ENCODE assay signal across 25 mouse cellular contexts in the genomic region with DNA sequence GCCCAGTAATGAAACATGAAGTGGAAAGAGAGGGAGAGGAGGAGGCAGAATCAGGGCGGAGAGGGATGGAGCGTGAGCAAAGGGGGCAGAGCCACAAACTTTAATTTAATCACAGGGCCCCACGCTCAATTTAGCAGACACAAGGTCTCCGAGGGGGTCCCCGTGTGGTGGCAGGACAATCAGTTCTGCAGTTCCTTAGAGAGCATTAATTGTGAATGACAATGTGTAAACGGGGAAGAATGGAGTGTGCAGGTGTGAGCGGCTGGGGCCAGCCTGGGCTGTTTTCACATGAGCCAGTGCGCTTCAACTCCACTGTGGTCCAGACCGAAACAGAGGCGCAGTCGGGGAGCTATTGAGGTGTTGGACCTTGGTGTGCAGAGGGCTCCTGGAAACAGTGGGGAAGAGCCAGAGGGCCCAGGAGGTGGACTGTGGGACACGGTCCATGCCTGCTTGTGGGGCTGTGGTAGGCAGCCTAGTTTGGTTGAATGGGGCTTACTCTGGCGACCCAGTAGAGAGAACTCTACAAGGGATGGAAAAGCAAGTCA. TPM values are rescaled to one million over a fixed set of nuclear protein-coding genes. Genes with fewer than 3 reads are reported as not detected.
DNase-seq lines count a peak whose midpoint lies in the region; ATAC-seq lines count a peak whose summit lies in the region.
"Had no signal": no experiment of that assay in that cellular context is flagged by ENCODE, and none has a peak within 500 bp of the region (broad histone marks: within the 10 kb centered on the region; RNA-seq: fewer than 3 reads in every experiment).

No protein-coding gene starts in this region.

- peaks cover 3% of the 10 kb centered on the region; the same call in 1 of the 2 replicates for H3K4me1 ChIP-seq in forebrain, embryonic 16.5 days (replicated peaks; ENCODE audit: control insufficient read depth, insufficient read depth, low read length)
- H3K4me1 ChIP-seq in forebrain, embryonic 13.5 days, result peaks cover 9% of the 10 kb centered on the region; the same call in 1 of the 2 replicates
- peaks cover 7% of the 10 kb centered on the region for H3K4me1 ChIP-seq in midbrain, embryonic 12.5 days
- peaks cover 6% of the 10 kb centered on the region for H3K4me1 ChIP-seq in midbrain, embryonic 13.5 days (replicated peaks)
- H3K4me1 ChIP-seq: heart, embryonic 12.5 days; hindbrain, embryonic 15.5 days; kidney, embryonic 15.5 days; limb, embryonic 13.5 days; midbrain, embryonic 15.5 days had no signal

- DNase-seq in Muller cell, postnatal 12 days (ENCODE audit: inconsistent ontology term), result peak; percentile 25
- peak; percentile 82 for DNase-seq in retina, postnatal 1 day
- DNase-seq in ovary, postnatal 36 days (ENCODE audit: low spot score), result no peak
- DNase-seq: adrenal gland, postnatal 14 days; cerebellum, adult 11-12 months; cerebellum, adult 9-11 months; embryo, embryonic 11 days; gastrocnemius, postnatal 14 days; kidney, adult 18-20 months; kidney, postnatal 36 days; lung, postnatal 36 days; right cerebral cortex, postnatal 14 days had no signal

- no peak overlapping the region for H3K4me2 ChIP-seq in forebrain, embryonic 16.5 days (ENCODE audit: low read length)
- no peak overlapping the region for H3K4me2 ChIP-seq in forebrain, embryonic 13.5 days
- no peak overlapping the region for H3K4me2 ChIP-seq in midbrain, embryonic 12.5 days (replicated peaks)
- H3K4me2 ChIP-seq in midbrain, embryonic 13.5 days (replicated peaks), result no peak overlapping the region
- H3K4me2 ChIP-seq: heart, embryonic 12.5 days; hindbrain, embryonic 15.5 days; kidney, embryonic 15.5 days; limb, embryonic 13.5 days; liver, embryonic 11.5 days; midbrain, embryonic 15.5 days had no signal

- H3K9me3 ChIP-seq in forebrain, embryonic 16.5 days (ENCODE audit: control insufficient read depth, low read length), result peaks cover 5% of the 10 kb centered on the region; the same call in 1 of the 2 replicates
- H3K9me3 ChIP-seq in forebrain, embryonic 13.5 days (replicated peaks), result no peaks in the 10 kb centered on the region
- H3K9me3 ChIP-seq in midbrain, embryonic 12.5 days, result peaks cover 5% of the 10 kb centered on the region; the same call in 1 of the 2 replicates
- peaks cover 2% of the 10 kb centered on the region; the same call in 1 of the 2 replicates for H3K9me3 ChIP-seq in midbrain, embryonic 13.5 days
- H3K9me3 ChIP-seq: hindbrain, embryonic 15.5 days; kidney, embryonic 15.5 days; limb, embryonic 13.5 days; midbrain, embryonic 15.5 days had no signal

- H3K4me3 ChIP-seq in forebrain, embryonic 16.5 days (replicated peaks; ENCODE audit: low read length), result no peak overlapping the region
- no peak overlapping the region for H3K4me3 ChIP-seq in forebrain, embryonic 13.5 days
- no peak overlapping the region for H3K4me3 ChIP-seq in midbrain, embryonic 12.5 days
- H3K4me3 ChIP-seq in midbrain, embryonic 13.5 days (replicated peaks), result no peak overlapping the region
- H3K4me3 ChIP-seq: erythroblast, embryonic 14.5 days; heart, embryonic 12.5 days; hindbrain, embryonic 15.5 days; kidney, embryonic 15.5 days; layer of hippocampus, adult 2 months; limb, embryonic 13.5 days; midbrain, embryonic 15.5 days had no signal

- no peak overlapping the region for H3K27ac ChIP-seq in forebrain, embryonic 16.5 days (ENCODE audit: low read length)
- no peak overlapping the region for H3K27ac ChIP-seq in forebrain, embryonic 13.5 days
- H3K27ac ChIP-seq in midbrain, embryonic 12.5 days (replicated peaks), result peak overlapping the region; percentile 20; the same call in 1 of the 2 replicates
- H3K27ac ChIP-seq in midbrain, embryonic 13.5 days, result no peak overlapping the region
- H3K27ac ChIP-seq: hindbrain, embryonic 15.5 days; kidney, embryonic 15.5 days; layer of hippocampus, adult 2 months; limb, embryonic 13.5 days; midbrain, embryonic 15.5 days had no signal

- 18% methylated on average over 13 of the region's 13 CpGs for WGBS in forebrain, embryonic 16.5 days
- WGBS in forebrain, embryonic 13.5 days, result 19% methylated on average over 13 of the region's 13 CpGs
- WGBS in midbrain, embryonic 12.5 days, result 48% methylated on average over 13 of the region's 13 CpGs
- 49% methylated on average over 13 of the region's 13 CpGs for WGBS in midbrain, embryonic 13.5 days

- H3K27me3 ChIP-seq in forebrain, embryonic 16.5 days (replicated peaks; ENCODE audit: control insufficient read depth, insufficient read depth, low read length), result no peaks in the 10 kb centered on the region
- peaks cover 5% of the 10 kb centered on the region; the same call in 1 of the 2 replicates for H3K27me3 ChIP-seq in forebrain, embryonic 13.5 days
- no peaks in the 10 kb centered on the region for H3K27me3 ChIP-seq in midbrain, embryonic 12.5 days
- no peaks in the 10 kb centered on the region for H3K27me3 ChIP-seq in midbrain, embryonic 13.5 days
- H3K27me3 ChIP-seq: heart, embryonic 12.5 days; hindbrain, embryonic 15.5 days; limb, embryonic 13.5 days; midbrain, embryonic 15.5 days had no signal

- no peak overlapping the region for H3K9ac ChIP-seq in forebrain, embryonic 16.5 days (replicated peaks; ENCODE audit: low read depth, low read length)
- no peak overlapping the region for H3K9ac ChIP-seq in forebrain, embryonic 13.5 days
- H3K9ac ChIP-seq in midbrain, embryonic 12.5 days (replicated peaks), result no peak overlapping the region
- no peak overlapping the region for H3K9ac ChIP-seq in midbrain, embryonic 13.5 days (replicated peaks)
- H3K9ac ChIP-seq: heart, embryonic 12.5 days; hindbrain, embryonic 15.5 days; kidney, embryonic 15.5 days; limb, embryonic 13.5 days; midbrain, embryonic 15.5 days had no signal

- no peaks in the 10 kb centered on the region for H3K36me3 ChIP-seq in forebrain, embryonic 16.5 days (ENCODE audit: control insufficient read depth, insufficient read depth)
- no peaks in the 10 kb centered on the region for H3K36me3 ChIP-seq in forebrain, embryonic 13.5 days (ENCODE audit: poor library complexity, severe bottlenecking)
- no peaks in the 10 kb centered on the region for H3K36me3 ChIP-seq in midbrain, embryonic 12.5 days
- no peaks in the 10 kb centered on the region for H3K36me3 ChIP-seq in midbrain, embryonic 13.5 days
- H3K36me3 ChIP-seq: heart, embryonic 12.5 days; hindbrain, embryonic 15.5 days; kidney, embryonic 15.5 days; limb, embryonic 13.5 days; midbrain, embryonic 15.5 days had no signal

- peak; percentile 49 for ATAC-seq in forebrain, embryonic 16.5 days
- no peak for ATAC-seq in forebrain, embryonic 13.5 days
- ATAC-seq in midbrain, embryonic 12.5 days (ENCODE audit: low FRiP score, low read depth), result peak; percentile 49; the same call in 1 of the 2 replicates
- ATAC-seq in midbrain, embryonic 13.5 days, result no peak
- ATAC-seq: midbrain, embryonic 15.5 days had no signal

RNA-seq across cellular contexts. Expression of a gene that starts 22.5 kb away (rescaled TPM):
- 0.39 and 0.58 TPM in 2 replicates for polyA plus RNA-seq in forebrain, embryonic 16.5 days (2015; fragmentation: Nextera tagmentation; extraction: Ambion mirVana)
- polyA plus RNA-seq in forebrain, embryonic 13.5 days (2015; fragmentation: Nextera tagmentation; extraction: Ambion mirVana), result 0.54 and 0.62 TPM in 2 replicates
- 0.55 and 0.83 TPM in 2 replicates for polyA plus RNA-seq in midbrain, embryonic 12.5 days (2016; fragmentation: Nextera tagmentation; extraction: Ambion mirVana)
- polyA plus RNA-seq in midbrain, embryonic 13.5 days (2015; fragmentation: Nextera tagmentation; extraction: Ambion mirVana), result 0.62 and 0.79 TPM in 2 replicates
- polyA plus RNA-seq: erythroblast, embryonic 14.5 days; small intestine, adult 2 months had no signal

RNA-seq across cellular contexts. Expression of a gene that starts 35.6 kb away (rescaled TPM):
- 12.8 and 13.2 TPM in 2 replicates for polyA plus RNA-seq in forebrain, embryonic 16.5 days (2015; fragmentation: Nextera tagmentation; extraction: Ambion mirVana)
- polyA plus RNA-seq in forebrain, embryonic 13.5 days (2015; fragmentation: Nextera tagmentation; extraction: Ambion mirVana), result 6.4 and 7.3 TPM in 2 replicates
- polyA plus RNA-seq in midbrain, embryonic 12.5 days (2016; fragmentation: Nextera tagmentation; extraction: Ambion mirVana), result 21.4 and 32.0 TPM in 2 replicates
- polyA plus RNA-seq in midbrain, embryonic 13.5 days (2015; fragmentation: Nextera tagmentation; extraction: Ambion mirVana), result 17.7 and 20.3 TPM in 2 replicates

RNA-seq across cellular contexts. Expression of a gene that starts 45.7 kb away (rescaled TPM):
- polyA plus RNA-seq in forebrain, embryonic 16.5 days (2015; fragmentation: Nextera tagmentation; extraction: Ambion mirVana), result 478 and 525 TPM in 2 replicates
- 528 and 549 TPM in 2 replicates for polyA plus RNA-seq in forebrain, embryonic 13.5 days (2015; fragmentation: Nextera tagmentation; extraction: Ambion mirVana)
- polyA plus RNA-seq in midbrain, embryonic 12.5 days (2016; fragmentation: Nextera tagmentation; extraction: Ambion mirVana), result 611 and 617 TPM in 2 replicates
- polyA plus RNA-seq in midbrain, embryonic 13.5 days (2015; fragmentation: Nextera tagmentation; extraction: Ambion mirVana), result 506 and 554 TPM in 2 replicates

Comparison
In these comparisons a context has a peak if more than half of its experiments do, and no peak if none do; other contexts are left out.
1. ATAC-seq: peak in forebrain, embryonic 16.5 days (single experiment) and midbrain, embryonic 12.5 days (single experiment); none in forebrain, embryonic 13.5 days (single experiment) and midbrain, embryonic 13.5 days (single experiment).